Mouse (Mus musculus): Measurements from ENCODE around the gene Nudt19. TPM values are rescaled to one million over a fixed set of nuclear protein-coding genes. Genes with fewer than 3 reads are reported as not detected.

Gene Nudt19
- total RNA-seq, 2 experiments from 2014 or later = 51.9 to 52.4 TPM

GRCm38 (mm10) chr7:35564067-35564865 lies 8.2 kb upstream of the Nudt19 start:
- DNase-seq = no peak
- intact Hi-C loops (cut with DNase I) = no loop called here
- no peak for TF ChIP-seq CTCF (IDR thresholded peaks at IDR 0.05)
- H3K4me3 ChIP-seq = no peak overlapping the region
- H3K27ac ChIP-seq = no peak overlapping the region

- H3K27ac ChIP-seq = no peak overlapping the region
- no peak for DNase-seq
- TF ChIP-seq CTCF (IDR thresholded peaks at IDR 0.05) = no peak
- intact Hi-C loops (cut with DNase I) = no loop called here
- no peak overlapping the region for H3K4me3 ChIP-seq
Observed at GRCm38 (mm10) chr7:35563071-35563470, 7.0 kb upstream of the Nudt19 start.

- TF ChIP-seq CTCF (IDR thresholded peaks at IDR 0.05) = no peak
- DNase-seq = no peak
- no peak overlapping the region for H3K27ac ChIP-seq
- no peak overlapping the region for H3K4me3 ChIP-seq
- intact Hi-C loops (cut with DNase I) = loop anchor here (5.0 kb wide), 1 partner anchor 87 kb away; the partner anchor contains the start of gene Pdcd5
Observed at GRCm38 (mm10) chr7:35559838-35560237, 3.7 kb upstream of the Nudt19 start.

DNA sequence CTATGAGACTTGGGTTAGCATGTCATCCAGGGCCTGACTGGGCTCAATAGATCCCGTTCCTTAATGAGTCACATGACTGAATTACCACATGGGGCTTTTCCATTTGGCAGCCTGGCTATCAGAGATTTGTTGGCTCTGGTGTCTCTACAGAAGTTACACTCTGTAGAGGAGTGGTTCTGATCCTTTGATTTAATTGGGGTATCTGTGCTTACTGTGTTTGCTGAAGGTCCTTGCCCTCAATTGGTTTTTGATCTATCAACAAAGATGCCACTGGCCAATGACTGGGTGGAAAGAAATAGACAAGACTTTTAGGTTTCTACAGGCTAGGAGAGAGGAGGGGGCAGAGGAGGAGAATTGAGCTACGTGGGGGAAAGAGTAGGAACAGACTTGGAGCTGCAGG lies 2.6 kb upstream of the Nudt19 start:
- TF ChIP-seq CTCF (IDR thresholded peaks at IDR 0.05) = no peak
- Histone ChIP-seq H3K27ac (no peak overlapping the region), H3K4me3 (no peak overlapping the region)
- DNase-seq = no peak
- intact Hi-C loops (cut with DNase I) = loop anchor here (5.0 kb wide), 1 partner anchor 89 kb away; the partner anchor contains the start of gene Pdcd5

DNA sequence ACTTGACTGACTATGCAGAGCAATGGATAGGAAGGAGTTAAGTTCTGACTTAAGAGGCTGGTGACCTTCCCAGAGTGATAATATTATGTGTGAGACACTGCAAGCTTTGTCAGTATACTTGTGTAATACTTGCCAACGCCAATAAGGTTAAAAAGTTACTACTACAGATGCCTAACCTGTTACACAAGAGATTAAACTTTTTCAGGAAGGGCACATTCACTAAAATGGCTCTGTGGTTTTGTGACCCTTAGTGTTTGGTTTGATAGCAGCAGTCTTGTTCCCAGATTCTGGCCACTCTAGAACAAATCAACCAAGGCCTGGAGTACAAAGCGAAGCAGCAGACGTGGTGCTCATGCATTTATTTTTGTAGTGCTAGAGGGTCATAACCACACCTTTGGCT lies 1.5 kb upstream of the Nudt19 start:
- TF ChIP-seq CTCF (IDR thresholded peaks at IDR 0.05) = no peak
- H3K27ac ChIP-seq = no peak overlapping the region
- intact Hi-C loops (cut with DNase I) = loop anchor here (5.0 kb wide), 1 partner anchor 90 kb away; the partner anchor contains the start of gene Pdcd5
- DNase-seq = no peak
- no peak overlapping the region for H3K4me3 ChIP-seq

- no peak overlapping the region for H3K27ac ChIP-seq
- intact Hi-C loops (cut with DNase I) = loop anchor here (5.0 kb wide), 1 partner anchor 90 kb away; the partner anchor contains the start of gene Pdcd5
- no peak for TF ChIP-seq CTCF (IDR thresholded peaks at IDR 0.05)
- no peak for DNase-seq
- H3K4me3 ChIP-seq = no peak overlapping the region
Observed at GRCm38 (mm10) chr7:35556905-35557304, 801 bp upstream of the Nudt19 start.

DNA sequence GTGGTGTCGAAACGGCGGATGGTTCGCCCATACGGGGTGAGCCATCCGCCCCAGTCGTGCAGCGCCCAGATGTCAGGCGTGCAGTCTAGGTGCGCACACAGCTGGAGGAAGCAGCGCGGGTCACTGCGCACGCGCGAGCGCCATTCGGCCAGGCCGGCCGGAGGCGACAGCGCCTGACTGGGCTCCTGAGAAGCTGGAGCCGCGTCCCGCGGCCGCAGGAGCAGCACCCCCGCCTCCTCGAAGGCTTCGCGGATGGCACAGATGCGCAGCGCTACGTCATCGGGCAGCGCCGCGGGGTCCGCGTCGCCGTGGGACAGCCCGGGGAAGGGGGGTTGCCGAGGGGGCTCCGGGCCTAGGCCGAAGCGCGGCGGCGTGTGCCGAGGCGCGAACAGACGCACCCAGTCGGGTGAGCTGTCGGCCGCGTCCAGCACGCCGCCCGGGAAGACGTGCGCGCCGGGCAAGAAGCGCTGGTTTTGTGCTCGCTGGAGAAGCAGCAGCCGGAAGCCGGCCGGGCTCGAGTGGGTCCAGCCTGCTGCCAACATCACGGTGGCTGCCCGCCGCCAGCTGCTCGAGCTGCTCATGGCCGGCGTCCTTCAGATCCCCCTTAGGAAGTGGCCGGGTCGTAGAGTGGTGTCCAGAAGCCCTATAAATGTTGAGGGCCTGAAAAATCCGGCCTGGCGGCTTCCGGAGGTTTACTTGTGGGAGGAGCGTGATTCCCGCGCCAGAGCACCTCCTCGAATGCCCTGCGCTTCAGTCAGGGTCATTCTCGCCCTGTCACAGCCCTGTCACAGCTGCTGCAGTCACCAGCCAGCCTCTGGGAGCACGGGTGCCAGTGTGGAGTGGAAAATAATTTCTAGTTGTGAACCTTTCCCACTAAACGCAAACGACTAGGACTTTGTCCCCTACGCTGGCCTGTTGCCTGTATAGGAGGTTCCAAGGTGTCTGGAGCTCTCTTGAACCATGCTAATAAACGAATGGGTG lies 590 bp downstream of the Nudt19 start:
- H3K27ac ChIP-seq = peak overlapping the region; percentile 99
- DNase-seq = peak; percentile 93

DNA sequence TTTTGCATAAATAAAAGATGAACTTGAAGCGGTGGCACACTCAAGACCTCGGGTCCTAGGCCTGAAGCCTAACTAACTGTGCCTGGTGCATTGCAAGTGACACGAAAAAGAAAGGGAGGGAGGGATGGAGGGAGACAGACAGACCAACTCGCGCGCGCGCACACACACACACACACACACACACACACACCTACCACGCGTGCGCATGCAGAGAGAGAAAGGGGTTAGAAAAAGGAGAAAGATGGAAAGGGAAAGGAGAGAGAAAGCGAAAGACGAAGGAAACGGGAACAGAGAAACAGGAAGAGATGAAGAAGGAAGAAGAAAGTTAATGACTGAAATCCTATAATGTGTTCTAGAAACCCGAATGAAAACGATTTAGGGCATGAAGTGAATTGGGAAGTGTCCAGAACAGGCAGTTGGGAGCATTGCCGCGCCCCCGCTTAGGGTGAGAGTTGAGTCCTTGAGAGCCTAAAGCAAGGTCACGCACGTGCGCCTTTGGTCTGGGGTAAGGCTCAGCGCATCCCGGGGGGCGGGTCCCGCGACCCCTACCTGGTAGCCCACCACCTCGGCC lies 1.4 kb downstream of the Nudt19 start:
- DNase-seq = peak; percentile 27
- intact Hi-C loops (cut with DNase I) = loop anchor here (5.0 kb wide), 2 partner anchors 33 to 93 kb away; partner anchors contain the start of genes Ankrd27, Pdcd5 and Rgs9bp
- peak overlapping the region; percentile 79 for H3K4me3 ChIP-seq
- peak overlapping the region; percentile 99 for H3K27ac ChIP-seq
- no peak for TF ChIP-seq CTCF (IDR thresholded peaks at IDR 0.05)

More for the DNA sequence above, 590 bp downstream of the Nudt19 start:
- TF ChIP-seq CTCF (IDR thresholded peaks at IDR 0.05) = no peak
- intact Hi-C loops (cut with DNase I) = loop anchor here (5.0 kb wide), 1 partner anchor 92 kb away; the partner anchor contains the start of gene Pdcd5
- H3K4me3 ChIP-seq = peak overlapping the region; percentile 79

DNA sequence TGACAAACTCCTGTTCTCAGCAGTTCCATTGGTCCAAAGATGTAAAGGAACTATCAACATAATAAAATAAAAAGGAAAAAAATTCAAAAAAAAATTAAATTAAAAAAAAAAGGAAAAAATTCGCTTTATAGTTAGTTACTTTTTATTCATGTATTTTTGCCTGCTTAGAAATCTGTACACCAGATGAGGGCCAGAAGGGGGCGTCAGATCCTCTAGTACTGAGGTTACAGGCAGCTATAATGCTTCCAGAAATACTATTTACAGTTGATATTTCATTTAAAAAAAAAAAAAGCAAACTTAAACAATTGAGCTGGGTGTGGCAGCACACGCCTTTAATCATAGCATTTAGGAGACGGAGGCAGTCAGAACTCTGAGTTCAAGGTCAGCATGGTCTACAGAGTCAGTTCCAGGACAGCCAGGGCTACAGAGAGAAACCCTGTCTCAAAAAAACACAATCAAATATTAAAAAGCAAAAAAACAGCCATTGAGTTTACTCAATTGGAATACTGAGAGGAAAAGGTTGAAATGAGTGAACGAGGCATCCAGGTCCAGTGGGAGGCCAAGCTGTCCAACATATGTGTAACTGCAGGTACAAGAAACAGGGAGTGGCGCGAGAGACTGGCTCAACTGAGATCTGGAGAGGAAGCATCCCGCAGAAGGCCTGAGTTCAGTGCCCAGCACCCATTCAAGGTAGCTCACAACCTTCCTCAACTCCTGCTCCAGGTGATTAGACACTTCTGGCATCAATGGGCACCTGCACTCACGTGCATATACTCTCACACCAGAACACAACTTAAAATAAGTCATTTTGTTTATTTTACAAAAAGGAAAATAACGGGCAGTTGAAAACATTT lies 2.1 kb downstream of the Nudt19 start:
- peak; percentile 50 for TF ChIP-seq CTCF (IDR thresholded peaks at IDR 0.05)

DNA sequence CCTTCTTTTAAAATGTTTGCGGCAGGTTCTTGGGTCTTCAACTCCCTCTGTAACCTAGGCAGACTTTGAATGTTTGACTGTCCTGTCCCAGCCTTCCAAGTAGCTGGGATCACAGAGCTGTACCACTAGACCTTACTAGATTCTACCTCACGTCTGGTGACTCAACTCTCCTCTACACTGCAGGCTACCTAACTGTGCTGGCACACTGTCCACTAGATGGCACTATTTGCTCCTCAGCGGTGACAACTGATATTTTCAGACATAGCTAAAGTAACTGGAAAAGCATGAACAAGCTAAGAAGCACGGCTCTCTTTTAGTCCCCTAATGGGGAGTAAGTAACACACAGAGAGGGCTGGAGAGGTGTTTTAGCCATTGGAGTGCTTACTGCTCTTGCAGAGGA lies 10.2 kb downstream of the Nudt19 start:
- peak; percentile 88 for TF ChIP-seq CTCF (IDR thresholded peaks at IDR 0.05)
- Histone ChIP-seq H3K27ac (no peak overlapping the region), H3K4me3 (no peak overlapping the region)
- DNase-seq = peak; percentile 58
- intact Hi-C loops (cut with DNase I) = loop anchor here (1.0 to 5.0 kb wide), 2 partner anchors 90 to 196 kb away; no protein-coding TSS in a partner anchor

More for the DNA sequence above, 2.1 kb downstream of the Nudt19 start:
- peak overlapping the region; percentile 99 for H3K27ac ChIP-seq
- intact Hi-C loops (cut with DNase I) = loop anchor here (5.0 kb wide), 1 partner anchor 33 kb away; the partner anchor contains the start of genes Ankrd27 and Rgs9bp
- peak overlapping the region; percentile 79 for H3K4me3 ChIP-seq
- DNase-seq = peak; percentile 33

DNA sequence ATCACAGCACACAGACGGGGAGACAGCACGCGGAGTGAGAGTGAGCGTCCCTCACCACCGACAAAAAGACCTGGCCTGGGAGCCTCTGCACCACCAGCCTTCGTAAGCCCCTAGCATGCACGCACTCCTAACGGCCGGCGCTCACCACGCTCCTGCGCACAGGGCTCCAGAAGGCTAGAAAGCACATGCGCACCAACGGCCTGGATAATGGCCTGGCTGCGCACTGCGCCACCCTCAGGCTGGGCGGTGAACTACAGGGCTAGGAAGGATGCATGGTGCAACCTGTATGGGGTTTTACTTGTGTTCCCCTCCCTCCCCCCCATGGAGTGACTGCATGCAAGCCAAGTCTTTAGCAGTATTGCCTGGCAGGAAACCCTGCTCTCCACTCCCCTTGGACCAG lies 18.5 kb downstream of the Nudt19 start, which contains the start of gene Tdrd12:
Gene Tdrd12 (minus strand): TSS at position 184 of the 400 bp plus-strand sequence.
- no peak for DNase-seq
- intact Hi-C loops (cut with DNase I) = no loop called here
- H3K27ac ChIP-seq = no peak within 1 kb of the TSS
- no peak within 1 kb of the TSS for H3K4me3 ChIP-seq
- TF ChIP-seq CTCF (IDR thresholded peaks at IDR 0.05) = no peak; the same call in 1 of the 2 replicates

All from gastrocnemius, adult 2 months (tissue).